Mouse (Mus musculus): ENCODE results near the gene Prkab2. TPM values are rescaled to one million over a fixed set of nuclear protein-coding genes. Genes with fewer than 3 reads are reported as not detected.

Prkab2 gene
- polyA plus RNA-seq, 1 experiment = 21.2 TPM

- Histone ChIP-seq H3K9me3 (replicated peaks; ENCODE audit: control insufficient read depth, insufficient read depth, low read length, poor library complexity, severe bottlenecking) (no peaks in the 10 kb centered on the region), H3K9ac (ENCODE audit: low read depth, poor library complexity, severe bottlenecking) (no peak overlapping the region), H3K36me3 (ENCODE audit: control insufficient read depth, insufficient read depth, low read length, poor library complexity, severe bottlenecking) (no peaks in the 10 kb centered on the region), H3K27ac (ENCODE audit: insufficient read depth, low read length) (no peak overlapping the region), H3K4me3 (ENCODE audit: low read depth, low read length) (no peak overlapping the region), H3K4me1 (ENCODE audit: control insufficient read depth, insufficient read depth, low read length) (no peaks in the 10 kb centered on the region), H3K27me3 (ENCODE audit: control insufficient read depth, insufficient read depth, low read length, poor library complexity, severe bottlenecking) (no peaks in the 10 kb centered on the region)
- TF ChIP-seq EP300 (IDR thresholded peaks at IDR 0.05; ENCODE audit: insufficient read depth, low read depth, low read length) (no peak), CTCF (IDR thresholded peaks at IDR 0.05; ENCODE audit: low read depth, low read length) (no peak), POLR2A (IDR thresholded peaks at IDR 0.05; ENCODE audit: insufficient read depth, low read length) (no peak)
These were observed 41.1 kb downstream of the Prkab2 start for GRCm38 (mm10) chr3:97699061-97699460.

GRCm38 (mm10) chr3:97701198-97701597 is 43.2 kb downstream of the Prkab2 start:
- Histone ChIP-seq H3K9ac (ENCODE audit: low read depth, poor library complexity, severe bottlenecking) (no peak overlapping the region), H3K4me3 (ENCODE audit: low read depth, low read length) (no peak overlapping the region), H3K27ac (ENCODE audit: insufficient read depth, low read length) (no peak overlapping the region), H3K27me3 (ENCODE audit: control insufficient read depth, insufficient read depth, low read length, poor library complexity, severe bottlenecking) (no peaks in the 10 kb centered on the region), H3K9me3 (replicated peaks; ENCODE audit: control insufficient read depth, insufficient read depth, low read length, poor library complexity, severe bottlenecking) (no peaks in the 10 kb centered on the region), H3K4me1 (ENCODE audit: control insufficient read depth, insufficient read depth, low read length) (no peaks in the 10 kb centered on the region), H3K36me3 (ENCODE audit: control insufficient read depth, insufficient read depth, low read length, poor library complexity, severe bottlenecking) (no peaks in the 10 kb centered on the region)
- TF ChIP-seq CTCF (IDR thresholded peaks at IDR 0.05; ENCODE audit: low read depth, low read length) (no peak), EP300 (IDR thresholded peaks at IDR 0.05; ENCODE audit: insufficient read depth, low read depth, low read length) (no peak), POLR2A (IDR thresholded peaks at IDR 0.05; ENCODE audit: insufficient read depth, low read length) (no peak)

- Histone ChIP-seq H3K4me3 (ENCODE audit: low read depth, low read length) (no peak overlapping the region), H3K9ac (ENCODE audit: low read depth, poor library complexity, severe bottlenecking) (no peak overlapping the region), H3K27me3 (ENCODE audit: control insufficient read depth, insufficient read depth, low read length, poor library complexity, severe bottlenecking) (no peaks in the 10 kb centered on the region), H3K4me1 (ENCODE audit: control insufficient read depth, insufficient read depth, low read length) (no peaks in the 10 kb centered on the region), H3K27ac (ENCODE audit: insufficient read depth, low read length) (no peak overlapping the region), H3K36me3 (ENCODE audit: control insufficient read depth, insufficient read depth, low read length, poor library complexity, severe bottlenecking) (no peaks in the 10 kb centered on the region), H3K9me3 (replicated peaks; ENCODE audit: control insufficient read depth, insufficient read depth, low read length, poor library complexity, severe bottlenecking) (no peaks in the 10 kb centered on the region)
- TF ChIP-seq POLR2A (IDR thresholded peaks at IDR 0.05; ENCODE audit: insufficient read depth, low read length) (no peak), CTCF (IDR thresholded peaks at IDR 0.05; ENCODE audit: low read depth, low read length) (no peak), EP300 (IDR thresholded peaks at IDR 0.05; ENCODE audit: insufficient read depth, low read depth, low read length) (no peak)
These were observed 44.6 kb downstream of the Prkab2 start for GRCm38 (mm10) chr3:97702448-97703080.

- Histone ChIP-seq H3K4me1 (ENCODE audit: control insufficient read depth, insufficient read depth, low read length) (no peaks in the 10 kb centered on the region), H3K9me3 (replicated peaks; ENCODE audit: control insufficient read depth, insufficient read depth, low read length, poor library complexity, severe bottlenecking) (no peaks in the 10 kb centered on the region), H3K27ac (ENCODE audit: insufficient read depth, low read length) (no peak overlapping the region), H3K36me3 (ENCODE audit: control insufficient read depth, insufficient read depth, low read length, poor library complexity, severe bottlenecking) (no peaks in the 10 kb centered on the region), H3K27me3 (ENCODE audit: control insufficient read depth, insufficient read depth, low read length, poor library complexity, severe bottlenecking) (no peaks in the 10 kb centered on the region), H3K4me3 (ENCODE audit: low read depth, low read length) (no peak overlapping the region), H3K9ac (ENCODE audit: low read depth, poor library complexity, severe bottlenecking) (no peak overlapping the region)
- TF ChIP-seq EP300 (IDR thresholded peaks at IDR 0.05; ENCODE audit: insufficient read depth, low read depth, low read length) (no peak), CTCF (IDR thresholded peaks at IDR 0.05; ENCODE audit: low read depth, low read length) (no peak), POLR2A (IDR thresholded peaks at IDR 0.05; ENCODE audit: insufficient read depth, low read length) (no peak)
These were observed 47.5 kb downstream of the Prkab2 start for GRCm38 (mm10) chr3:97705508-97705907.

- Histone ChIP-seq H3K36me3 (ENCODE audit: control insufficient read depth, insufficient read depth, low read length, poor library complexity, severe bottlenecking) (no peaks in the 10 kb centered on the region), H3K27me3 (ENCODE audit: control insufficient read depth, insufficient read depth, low read length, poor library complexity, severe bottlenecking) (no peaks in the 10 kb centered on the region), H3K4me3 (ENCODE audit: low read depth, low read length) (no peak overlapping the region), H3K9ac (ENCODE audit: low read depth, poor library complexity, severe bottlenecking) (no peak overlapping the region), H3K27ac (ENCODE audit: insufficient read depth, low read length) (no peak overlapping the region), H3K9me3 (replicated peaks; ENCODE audit: control insufficient read depth, insufficient read depth, low read length, poor library complexity, severe bottlenecking) (no peaks in the 10 kb centered on the region), H3K4me1 (ENCODE audit: control insufficient read depth, insufficient read depth, low read length) (no peaks in the 10 kb centered on the region)
- no peak for TF ChIP-seq CTCF (IDR thresholded peaks at IDR 0.05; ENCODE audit: low read depth, low read length)
- TF ChIP-seq EP300 (IDR thresholded peaks at IDR 0.05; ENCODE audit: insufficient read depth, low read depth, low read length) = no peak
These were observed 48.6 kb downstream of the Prkab2 start for GRCm38 (mm10) chr3:97706561-97706960.

- Histone ChIP-seq H3K4me3 (ENCODE audit: low read depth, low read length) (no peak overlapping the region), H3K4me1 (ENCODE audit: control insufficient read depth, insufficient read depth, low read length) (no peaks in the 10 kb centered on the region), H3K36me3 (ENCODE audit: control insufficient read depth, insufficient read depth, low read length, poor library complexity, severe bottlenecking) (no peaks in the 10 kb centered on the region), H3K27me3 (ENCODE audit: control insufficient read depth, insufficient read depth, low read length, poor library complexity, severe bottlenecking) (no peaks in the 10 kb centered on the region), H3K9ac (ENCODE audit: low read depth, poor library complexity, severe bottlenecking) (no peak overlapping the region), H3K27ac (ENCODE audit: insufficient read depth, low read length) (no peak overlapping the region), H3K9me3 (replicated peaks; ENCODE audit: control insufficient read depth, insufficient read depth, low read length, poor library complexity, severe bottlenecking) (no peaks in the 10 kb centered on the region)
- TF ChIP-seq CTCF (IDR thresholded peaks at IDR 0.05; ENCODE audit: low read depth, low read length) (no peak), POLR2A (IDR thresholded peaks at IDR 0.05; ENCODE audit: insufficient read depth, low read length) (no peak), EP300 (IDR thresholded peaks at IDR 0.05; ENCODE audit: insufficient read depth, low read depth, low read length) (no peak)
These were observed 52.1 kb downstream of the Prkab2 start for GRCm38 (mm10) chr3:97710134-97710533.

All from ES-Bruce4 (cell line).